ENCODE assay signal across 39 mouse cellular contexts in genomic region chr11:74413449-74413972, GRCm38 (mm10). TPM values are rescaled to one million over a fixed set of nuclear protein-coding genes. Genes with fewer than 3 reads are reported as not detected.
DNase-seq lines count a peak whose midpoint lies in the region; ATAC-seq and TF ChIP-seq lines count a peak whose summit lies in the region.
"Had no signal": no experiment of that assay in that cellular context is flagged by ENCODE, and none has a peak within 500 bp of the region (broad histone marks: within the 10 kb centered on the region; RNA-seq: fewer than 3 reads in every experiment).

No protein-coding gene starts in this region.

- no peak for ATAC-seq in heart, embryonic 13.5 days (ENCODE audit: extremely low read depth, insufficient number of reproducible peaks, low FRiP score, low TSS enrichment)
- ATAC-seq: forebrain, embryonic 16.5 days; intestine, postnatal 0 days had no signal

- no peak overlapping the region for H3K4me3 ChIP-seq in heart, embryonic 13.5 days
- no peak overlapping the region for H3K4me3 ChIP-seq in small intestine, adult 2 months (ENCODE audit: low read depth, low read length)
- no peak overlapping the region for H3K4me3 ChIP-seq in midbrain, embryonic 10.5 days
- H3K4me3 ChIP-seq: erythroblast, embryonic 14.5 days; heart, embryonic 15.5 days; left cerebral cortex, adult 2 months; limb, embryonic 12.5 days; liver, embryonic 15.5 days; lung, embryonic 15.5 days; midbrain, embryonic 12.5 days; myocyte; neural tube, embryonic 12.5 days had no signal

- TF ChIP-seq CTCF in small intestine, adult 2 months (IDR thresholded peaks at IDR 0.05; ENCODE audit: extremely low read depth, insufficient read length, insufficient replicate concordance, low read depth, low read length), result no peak

- peaks cover 45% of the 10 kb centered on the region for H3K4me1 ChIP-seq in heart, embryonic 13.5 days
- H3K4me1 ChIP-seq in small intestine, adult 2 months (ENCODE audit: control insufficient read depth, insufficient read depth, insufficient read length, low read length), result peaks cover 43% of the 10 kb centered on the region; the same call in 1 of the 2 replicates
- peaks cover 27% of the 10 kb centered on the region for H3K4me1 ChIP-seq in midbrain, embryonic 10.5 days
- H3K4me1 ChIP-seq: liver, embryonic 15.5 days had no signal

- H3K9me3 ChIP-seq in heart, embryonic 13.5 days, result no peaks in the 10 kb centered on the region
- H3K9me3 ChIP-seq in midbrain, embryonic 10.5 days (replicated peaks), result no peaks in the 10 kb centered on the region
- H3K9me3 ChIP-seq: G1E; heart, embryonic 15.5 days; limb, embryonic 12.5 days; liver, embryonic 15.5 days; lung, embryonic 15.5 days; midbrain, embryonic 12.5 days; neural tube, embryonic 12.5 days had no signal

- H3K36me3 ChIP-seq in heart, embryonic 13.5 days, result peaks cover 28% of the 10 kb centered on the region; the same call in 1 of the 2 replicates
- peaks cover 18% of the 10 kb centered on the region; the same call in 1 of the 2 replicates for H3K36me3 ChIP-seq in small intestine, adult 2 months (ENCODE audit: control insufficient read depth, insufficient read depth, low read length)
- H3K36me3 ChIP-seq in midbrain, embryonic 10.5 days, result no peaks in the 10 kb centered on the region
- H3K36me3 ChIP-seq: heart, embryonic 15.5 days; limb, embryonic 12.5 days; liver, embryonic 15.5 days; lung, embryonic 15.5 days; midbrain, embryonic 12.5 days; neural tube, embryonic 12.5 days had no signal

- no peak for TF ChIP-seq POLR2A in small intestine, adult 2 months (IDR thresholded peaks at IDR 0.05; ENCODE audit: low read depth, low read length)

- 0 out of 2 replicates have a peak overlapping the region, but pooled peaks have one; percentile 28 for H3K9ac ChIP-seq in heart, embryonic 13.5 days
- H3K9ac ChIP-seq: heart, embryonic 15.5 days; hindbrain, embryonic 14.5 days; limb, embryonic 12.5 days; liver, embryonic 15.5 days; lung, embryonic 15.5 days; midbrain, embryonic 12.5 days; neural tube, embryonic 12.5 days had no signal

- no peak overlapping the region for H3K4me2 ChIP-seq in heart, embryonic 13.5 days
- H3K4me2 ChIP-seq: heart, embryonic 15.5 days; hindbrain, embryonic 14.5 days; limb, embryonic 12.5 days; liver, embryonic 15.5 days; lung, embryonic 15.5 days; midbrain, embryonic 12.5 days; neural tube, embryonic 12.5 days had no signal

- H3K27me3 ChIP-seq in heart, embryonic 13.5 days (replicated peaks), result no peaks in the 10 kb centered on the region
- no peaks in the 10 kb centered on the region for H3K27me3 ChIP-seq in small intestine, adult 2 months (ENCODE audit: control insufficient read depth, insufficient read depth, low read length)
- no peaks in the 10 kb centered on the region for H3K27me3 ChIP-seq in midbrain, embryonic 10.5 days (ENCODE audit: low read depth, poor library complexity, severe bottlenecking)
- H3K27me3 ChIP-seq: heart, embryonic 15.5 days; limb, embryonic 12.5 days; liver, embryonic 15.5 days; lung, embryonic 15.5 days; midbrain, embryonic 12.5 days; neural tube, embryonic 12.5 days had no signal

- H3K27ac ChIP-seq in heart, embryonic 13.5 days (replicated peaks), result no peak overlapping the region
- peak overlapping the region; percentile 75 for H3K27ac ChIP-seq in small intestine, adult 2 months (ENCODE audit: insufficient read depth, low read depth, low read length)
- H3K27ac ChIP-seq in midbrain, embryonic 10.5 days (replicated peaks), result no peak overlapping the region
- H3K27ac ChIP-seq: heart, embryonic 15.5 days; hindbrain, embryonic 14.5 days; left cerebral cortex, adult 2 months; limb, embryonic 12.5 days; liver, embryonic 15.5 days; lung, embryonic 15.5 days; midbrain, embryonic 12.5 days; neural tube, embryonic 12.5 days had no signal

- intact Hi-C loops in heart, postnatal 14 days (cut with DNase I), result no loop called here

- DNase-seq in gastrocnemius, adult 18-20 months (ENCODE audit: low spot score), result peak; percentile 38
- no peak for DNase-seq in gastrocnemius, postnatal 25 days
- DNase-seq in heart, postnatal 14 days, result no peak
- DNase-seq in adipocyte (ENCODE audit: low spot score), result peak; percentile 91
- no peak for DNase-seq in midbrain, embryonic 10.5 days (ENCODE audit: low spot score)
- DNase-seq: adrenal gland, postnatal 10 days; cerebellum, adult 11-12 months; cerebellum, postnatal 14 days; kidney, postnatal 14 days; right cerebral cortex, postnatal 25 days had no signal

- WGBS in heart, embryonic 13.5 days, result 68% methylated on average over 3 of the region's 3 CpGs
- whole genome bisulfite sequencing in small intestine, adult 2 months, result 69% methylated on average over 3 of the region's 3 CpGs
- 77% methylated on average over 3 of the region's 3 CpGs for WGBS in midbrain, embryonic 10.5 days

RNA-seq across cellular contexts. Expression of gene Olfr412, which starts 51.6 kb away (rescaled TPM):
- not detected for total RNA-seq in gastrocnemius, adult 18-20 months (2021)
- not detected for total RNA-seq in gastrocnemius, postnatal 25 days (2021)
- not detected in 2 replicates for polyA plus RNA-seq in heart, embryonic 13.5 days (2015; fragmentation: Nextera tagmentation; extraction: Ambion mirVana)
- total RNA-seq in heart, postnatal 14 days (2021), result not detected
- not detected in 2 replicates for polyA plus RNA-seq in small intestine, adult 2 months (2012; rRNA removed)
- polyA plus RNA-seq in midbrain, embryonic 10.5 days (2016; fragmentation: Nextera tagmentation; extraction: Ambion mirVana), result not detected in 2 replicates
- total RNA-seq: adrenal gland, postnatal 10 days; gastrocnemius, adult 8-10 months; hematopoietic stem cell, adult 5-6 weeks; layer of hippocampus, postnatal 14 days; left cerebral cortex, adult 2 months; left cerebral cortex, postnatal 25 days; liver, adult 2 months; megakaryocyte, adult 5-6 weeks; midbrain, postnatal 0 days had no signal
- polyA plus RNA-seq: cortical plate, adult 2 months; embryonic facial prominence, embryonic 14.5 days; erythroblast, embryonic 14.5 days; forebrain, embryonic 11.5 days; forebrain, embryonic 16.5 days; G1E; gonadal fat pad, adult 2 months; heart, embryonic 15.5 days; hindbrain, embryonic 14.5 days; intestine, postnatal 0 days; kidney, embryonic 14.5 days; limb, embryonic 12.5 days; liver, adult 2 months; liver, embryonic 15.5 days; lung, embryonic 15.5 days; midbrain, embryonic 12.5 days; midbrain, postnatal 0 days; myocyte; neural tube, embryonic 12.5 days; spleen, adult 2 months; thymus, postnatal 0 days had no signal

Comparison
In these comparisons a context has a peak if more than half of its experiments do, and no peak if none do; other contexts are left out.
1. DNase-seq: peak in gastrocnemius, adult 18-20 months (single experiment) and adipocyte (single experiment); none in gastrocnemius, postnatal 25 days (single experiment), heart, postnatal 14 days (0 of 2) and midbrain, embryonic 10.5 days (single experiment).